Mouse (Mus musculus): ENCODE measurements at regions not wholly inside any gene's neighbourhood (a gene's known extent, or its start where the extent isn't known, plus 50 kb on each side); places are given as distances from the start of the nearest gene placed in this dataset.

GRCm38 (mm10) chrX:93889394-93890042 lies 57.5 kb upstream of the Pdk3 start:
- TF ChIP-seq CTCF (IDR thresholded peaks at IDR 0.05 in 2 of 3, conservative IDR thresholded peaks at IDR 0.05 in 1 of 3; ENCODE audit: control insufficient read depth in 1 of 3, insufficient read depth in 1 of 3, low read depth in 2 of 3, low read length in 3 of 3, poor library complexity in 1 of 3, severe bottlenecking in 1 of 3) (peak; percentile 69 to 81 (median 74)), MAZ (IDR thresholded peaks at IDR 0.05; ENCODE audit: low read depth, low read length) (no peak), ZNF384 (IDR thresholded peaks at IDR 0.05; ENCODE audit: low read depth, low read length) (no peak), EP300 (IDR thresholded peaks at IDR 0.05; ENCODE audit: low read depth in 1 of 2, low read length in 2 of 2) (no peak), USF2 (IDR thresholded peaks at IDR 0.05; ENCODE audit: borderline replicate concordance in 1 of 2, insufficient read depth in 1 of 2, low read depth in 1 of 2, low read length in 2 of 2) (no peak), JUND (IDR thresholded peaks at IDR 0.05; ENCODE audit: low read depth, low read length) (no peak), ZC3H11A (IDR thresholded peaks at IDR 0.05; ENCODE audit: low read depth, low read length) (peak; percentile 81), TBP (IDR thresholded peaks at IDR 0.05; ENCODE audit: low read depth, low read length) (no peak), NRF1 (IDR thresholded peaks at IDR 0.05; ENCODE audit: insufficient read depth, low read depth, low read length, poor library complexity, severe bottlenecking) (no peak), SIN3A (IDR thresholded peaks at IDR 0.05; ENCODE audit: low read length) (no peak)
